Mouse (Mus musculus) megakaryocyte, embryonic 14.5 days (primary cell): ENCODE results near the gene Gata2. TPM values are rescaled to one million over a fixed set of nuclear protein-coding genes. Genes with fewer than 3 reads are reported as not detected.

Source experiments
- H3K27me3 ChIP-seq: replicated peaks from 2 replicates; pipeline ENCODE3; 2012; ENCODE audit warnings: inconsistent platforms
- H3K36me3 ChIP-seq: replicated peaks from 2 replicates; pipeline ENCODE3; 2012; ENCODE audit warnings: low read length, inconsistent platforms, mixed read lengths
- H3K4me1 ChIP-seq: 2 replicates; pipeline ENCODE4 v1.6.1; 2012; ENCODE audit warnings: inconsistent platforms
- H3K4me3 ChIP-seq: replicated peaks from 2 replicates; pipeline ENCODE3; 2012; ENCODE audit warnings: moderate library complexity, mild to moderate bottlenecking, inconsistent platforms
- H3K9me3 ChIP-seq: 2 replicates; pipeline ENCODE4 v1.6.1; 2012; ENCODE audit warnings: inconsistent platforms
- FLI1 ChIP-seq: IDR thresholded peaks from 2 replicates; pipeline ENCODE4 v1.6.1; 2012; ENCODE audit warnings: low read length, inconsistent platforms, mixed read lengths
- GATA1 ChIP-seq: IDR thresholded peaks from 3 replicates; pipeline ENCODE4 v1.6.1; 2012; ENCODE audit warnings: mixed read lengths, low read length, inconsistent platforms, borderline replicate concordance
- polyA plus RNA-seq: library from polyadenylated mRNA; stranded (reverse); fragments of >175 nt; gene quantifications from 2 replicates; pipeline ENCODE4 v1.2.3, GENCODE M21; 2012; ENCODE audit warnings: low replicate concordance; ENCODE audit not compliant: insufficient read depth

Gata2 gene
- polyA plus RNA-seq, 1 experiment, result 160 TPM

- Histone ChIP-seq H3K4me1 (peaks cover 56% of the 10 kb centered on the region), H3K36me3 (peaks cover 34% of the 10 kb centered on the region), H3K4me3 (peak overlapping the region; percentile 34), H3K27me3 (peaks cover 26% of the 10 kb centered on the region), H3K9me3 (no peaks in the 10 kb centered on the region)
- TF ChIP-seq GATA1 (no peak), FLI1 (no peak)
These were observed 13.8 kb downstream of the Gata2 start for GRCm38 (mm10) chr6:88207403-88208033.

GRCm38 (mm10) chr6:88208321-88208720, 14.6 kb downstream of the Gata2 start:
- Histone ChIP-seq H3K9me3 (no peaks in the 10 kb centered on the region), H3K4me1 (peaks cover 49% of the 10 kb centered on the region)
- TF ChIP-seq GATA1, result no peak
- TF ChIP-seq FLI1, result no peak

GRCm38 (mm10) chr6:88209453-88209852, 15.8 kb downstream of the Gata2 start:
- H3K4me3 ChIP-seq, result no peak overlapping the region

More at GRCm38 (mm10) chr6:88208321-88208720, 14.6 kb downstream of the Gata2 start:
- Histone ChIP-seq H3K27me3 (peaks cover 30% of the 10 kb centered on the region), H3K36me3 (peaks cover 33% of the 10 kb centered on the region), H3K4me3 (no peak overlapping the region)

GRCm38 (mm10) chr6:88210182-88210581, 16.5 kb downstream of the Gata2 start:
- H3K4me3 ChIP-seq, result no peak overlapping the region
- peaks cover 14% of the 10 kb centered on the region for H3K36me3 ChIP-seq
- TF ChIP-seq FLI1 (no peak), GATA1 (no peak)
- peaks cover 4% of the 10 kb centered on the region; the same call in 1 of the 2 replicates for H3K9me3 ChIP-seq
- H3K27me3 ChIP-seq, result peaks cover 28% of the 10 kb centered on the region
- H3K4me1 ChIP-seq, result peaks cover 31% of the 10 kb centered on the region

More at GRCm38 (mm10) chr6:88209453-88209852, 15.8 kb downstream of the Gata2 start:
- Histone ChIP-seq H3K27me3 (peaks cover 28% of the 10 kb centered on the region), H3K4me1 (peaks cover 38% of the 10 kb centered on the region), H3K9me3 (peaks cover 1% of the 10 kb centered on the region; the same call in 1 of the 2 replicates), H3K36me3 (peaks cover 21% of the 10 kb centered on the region)
- TF ChIP-seq FLI1, result no peak
- no peak for TF ChIP-seq GATA1

GRCm38 (mm10) chr6:88215797-88216196, 22.1 kb downstream of the Gata2 start:
- H3K27me3 ChIP-seq, result peaks cover 43% of the 10 kb centered on the region

GRCm38 (mm10) chr6:88216199-88216598, 22.5 kb downstream of the Gata2 start:
- peaks cover 18% of the 10 kb centered on the region; the same call in 1 of the 2 replicates for H3K4me1 ChIP-seq
- no peak overlapping the region for H3K4me3 ChIP-seq
- H3K36me3 ChIP-seq, result no peaks in the 10 kb centered on the region
- TF ChIP-seq FLI1 (no peak), GATA1 (no peak)
- H3K9me3 ChIP-seq, result peaks cover 30% of the 10 kb centered on the region
- H3K27me3 ChIP-seq, result peaks cover 47% of the 10 kb centered on the region

More at GRCm38 (mm10) chr6:88215797-88216196, 22.1 kb downstream of the Gata2 start:
- Histone ChIP-seq H3K4me1 (peaks cover 14% of the 10 kb centered on the region; the same call in 1 of the 2 replicates), H3K36me3 (no peaks in the 10 kb centered on the region), H3K4me3 (no peak overlapping the region), H3K9me3 (peaks cover 30% of the 10 kb centered on the region)
- no peak for TF ChIP-seq GATA1
- no peak for TF ChIP-seq FLI1

GRCm38 (mm10) chr6:88219094-88219493, 25.4 kb downstream of the Gata2 start:
- TF ChIP-seq FLI1 (no peak), GATA1 (no peak)
- Histone ChIP-seq H3K4me1 (peaks cover 24% of the 10 kb centered on the region; the same call in 1 of the 2 replicates), H3K27me3 (peaks cover 71% of the 10 kb centered on the region)

GRCm38 (mm10) chr6:88221968-88222367, 28.3 kb downstream of the Gata2 start, which contains the start of gene Dnajb8:
Gene Dnajb8 (plus strand): TSS chr6:88222268.
- H3K27me3 ChIP-seq, result peaks cover 91% of the 10 kb centered on the region
- peaks cover 30% of the 10 kb centered on the region for H3K4me1 ChIP-seq
- peaks cover 23% of the 10 kb centered on the region for H3K9me3 ChIP-seq
- TF ChIP-seq GATA1, result no peak
- no peak for TF ChIP-seq FLI1
- H3K36me3 ChIP-seq, result no peaks in the 10 kb centered on the region
- H3K4me3 ChIP-seq, result no peak within 1 kb of the TSS

More at GRCm38 (mm10) chr6:88219094-88219493, 25.4 kb downstream of the Gata2 start:
- H3K36me3 ChIP-seq, result no peaks in the 10 kb centered on the region
- H3K9me3 ChIP-seq, result peaks cover 40% of the 10 kb centered on the region
- H3K4me3 ChIP-seq, result no peak overlapping the region

GRCm38 (mm10) chr6:88226570-88226994, 32.9 kb downstream of the Gata2 start:
- Histone ChIP-seq H3K4me1 (peaks cover 43% of the 10 kb centered on the region), H3K27me3 (peaks cover 99% of the 10 kb centered on the region), H3K4me3 (no peak overlapping the region), H3K9me3 (peaks cover 10% of the 10 kb centered on the region; the same call in 1 of the 2 replicates), H3K36me3 (no peaks in the 10 kb centered on the region)
- no peak for TF ChIP-seq FLI1
- TF ChIP-seq GATA1, result no peak

GRCm38 (mm10) chr6:88227537-88227936, 33.8 kb downstream of the Gata2 start:
- H3K27me3 ChIP-seq, result peaks cover 99% of the 10 kb centered on the region
- H3K9me3 ChIP-seq, result peaks cover 6% of the 10 kb centered on the region; the same call in 1 of the 2 replicates
- H3K4me1 ChIP-seq, result peaks cover 44% of the 10 kb centered on the region
- no peak overlapping the region for H3K4me3 ChIP-seq
- TF ChIP-seq GATA1 (no peak), FLI1 (no peak)
- no peaks in the 10 kb centered on the region for H3K36me3 ChIP-seq
